Mouse (Mus musculus) G1E (cell line): ENCODE data around the gene Tmem236. TPM values are rescaled to one million over a fixed set of nuclear protein-coding genes. Genes with fewer than 3 reads are reported as not detected.

Experiments used
- ATAC-seq: 2 replicates; pipeline ENCODE4 v1.8.0; 2016; ENCODE audit warnings: mild to moderate bottlenecking; ENCODE audit not compliant: insufficient number of reproducible peaks, poor library complexity, low FRiP score, severe bottlenecking; ENCODE audit errors: extremely low read depth
- DNase-seq: peaks from one replicate; pipeline ENCODE4 v3.0.0; 2012; ENCODE audit warnings: low spot score
- H3K27me3 ChIP-seq: 2 replicates; pipeline ENCODE4 v1.6.1; 2012; ENCODE audit warnings: mild to moderate bottlenecking, low read length, inconsistent platforms; ENCODE audit not compliant: insufficient read depth
- H3K36me3 ChIP-seq: replicated peaks from 2 replicates; pipeline ENCODE3; 2012; ENCODE audit warnings: mild to moderate bottlenecking, inconsistent platforms
- H3K4me1 ChIP-seq: 2 replicates; pipeline ENCODE4 v1.6.1; 2012; ENCODE audit warnings: low read depth, low read length, inconsistent platforms, mixed read lengths; ENCODE audit not compliant: insufficient read depth
- H3K4me3 ChIP-seq: 2 replicates; pipeline ENCODE4 v1.5.1; 2012; ENCODE audit warnings: low read depth, mild to moderate bottlenecking, inconsistent platforms, low read length, moderate library complexity, mixed read lengths
- H3K9me3 ChIP-seq: replicated peaks from 2 replicates; pipeline ENCODE4 v1.6.1; 2012; ENCODE audit warnings: inconsistent platforms
- CTCF ChIP-seq: IDR thresholded peaks from 2 replicates; pipeline ENCODE4 v1.5.1; 2012; ENCODE audit warnings: low read depth, low read length, inconsistent platforms, mixed read lengths
- GATA1 ChIP-seq: IDR thresholded peaks from 2 replicates; pipeline ENCODE4 v1.6.1; 2012; ENCODE audit warnings: borderline replicate concordance, low read length, inconsistent platforms, mixed read lengths
- GATA2 ChIP-seq: IDR thresholded peaks from 2 replicates; pipeline ENCODE4 v1.6.1; 2012; ENCODE audit warnings: low read depth, low read length, inconsistent platforms, borderline replicate concordance
- POLR2AphosphoS5 ChIP-seq: IDR thresholded peaks from 2 replicates; pipeline ENCODE4 v1.6.1; 2012; ENCODE audit warnings: low read depth, low read length, inconsistent platforms; ENCODE audit not compliant: insufficient replicate concordance
- TAL1 ChIP-seq: conservative IDR thresholded peaks from 2 replicates; pipeline ENCODE4 v1.6.1; 2012; ENCODE audit warnings: low read depth, low read length, inconsistent platforms, mixed read lengths
- polyA plus RNA-seq: library from polyadenylated mRNA; stranded (reverse); fragments of >175 nt; gene quantifications from 2 replicates; pipeline ENCODE4 v1.2.3, GENCODE M21; 2012
- total RNA-seq, 2 experiments: library from RNA; stranded (forward) in 1 of 2; stranded (reverse) in 1 of 2; fragments of 200-1000 nt in 1 of 2; fragments of >200 nt in 1 of 2; fragmentation: Nextera tagmentation in 1 of 2; gene quantifications; 2 replicates each; pipeline ENCODE4 v1.2.3; 2014 to 2017

The Tmem236 gene
- total and polyA plus RNA-seq, 3 experiments, result 0.27 TPM; not detected in 2

DNA sequence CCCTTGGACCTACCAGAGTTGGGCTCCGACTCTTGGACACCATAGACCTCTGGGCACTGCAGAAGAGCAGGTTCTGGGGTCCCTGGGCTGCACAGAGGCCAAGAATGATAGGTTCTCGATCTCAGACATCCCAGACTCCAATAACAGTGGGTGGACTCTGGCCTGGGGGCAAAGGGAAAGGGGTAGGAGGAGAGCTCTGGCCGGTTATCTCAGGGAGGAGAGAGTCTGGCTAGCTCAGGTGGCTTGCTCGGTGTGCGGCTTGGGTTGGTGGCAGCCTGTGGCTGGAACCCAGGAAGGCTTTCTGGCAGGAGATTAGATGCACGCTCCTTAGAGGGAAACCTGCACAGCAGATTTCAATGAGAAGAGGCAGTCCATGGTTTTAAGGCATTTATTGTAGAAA is 34.7 kb upstream of the Tmem236 start:
- H3K9me3 ChIP-seq, result no peaks in the 10 kb centered on the region
- H3K36me3 ChIP-seq, result peaks cover 70% of the 10 kb centered on the region
- no peak for ATAC-seq

GRCm38 (mm10) chr2:14140044-14140443 is 34.3 kb upstream of the Tmem236 start:
- Histone ChIP-seq H3K9me3 (no peaks in the 10 kb centered on the region), H3K36me3 (peaks cover 74% of the 10 kb centered on the region), H3K27me3 (no peaks in the 10 kb centered on the region), H3K4me3 (no peak overlapping the region), H3K4me1 (no peaks in the 10 kb centered on the region)
- ATAC-seq, result no peak
- no peak for DNase-seq
- TF ChIP-seq GATA2, result no peak
- no peak for TF ChIP-seq TAL1
- TF ChIP-seq GATA1, result no peak
- TF ChIP-seq CTCF, result no peak
- no peak for TF ChIP-seq POLR2AphosphoS5

More for the DNA sequence above, 34.7 kb upstream of the Tmem236 start:
- no peaks in the 10 kb centered on the region for H3K27me3 ChIP-seq
- H3K4me3 ChIP-seq, result no peak overlapping the region
- H3K4me1 ChIP-seq, result no peaks in the 10 kb centered on the region
- no peak for TF ChIP-seq POLR2AphosphoS5
- TF ChIP-seq TAL1, result no peak
- no peak for TF ChIP-seq GATA1
- TF ChIP-seq GATA2, result no peak
- no peak for TF ChIP-seq CTCF
- DNase-seq, result no peak

DNA sequence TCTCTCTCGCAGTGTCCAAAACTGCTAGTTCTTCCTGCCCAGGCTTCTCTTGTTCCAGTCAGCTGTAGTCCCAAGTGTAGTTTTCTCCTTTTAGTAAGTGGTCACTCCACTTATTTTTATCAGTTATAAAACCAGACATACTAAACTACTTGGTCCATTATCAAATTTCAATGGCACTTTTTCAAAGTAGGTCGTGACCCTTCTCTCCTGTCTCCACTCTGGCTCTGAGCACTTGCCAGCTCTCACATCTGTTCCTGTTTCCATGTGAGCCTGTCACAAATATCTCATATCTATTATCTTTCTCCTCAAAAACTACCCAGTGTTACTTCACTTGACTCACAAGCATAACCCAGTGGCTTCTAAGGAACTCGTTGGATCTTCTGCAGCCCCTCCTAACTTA is 29.0 kb upstream of the Tmem236 start:
- no peak for DNase-seq
- Histone ChIP-seq H3K9me3 (no peaks in the 10 kb centered on the region), H3K36me3 (peaks cover 72% of the 10 kb centered on the region), H3K27me3 (no peaks in the 10 kb centered on the region), H3K4me3 (no peak overlapping the region), H3K4me1 (no peaks in the 10 kb centered on the region)
- TF ChIP-seq GATA1 (no peak), POLR2AphosphoS5 (no peak), TAL1 (no peak), CTCF (no peak), GATA2 (no peak)
- ATAC-seq, result no peak

- no peaks in the 10 kb centered on the region for H3K4me1 ChIP-seq
- H3K36me3 ChIP-seq, result peaks cover 67% of the 10 kb centered on the region
- DNase-seq (no peak), ATAC-seq (no peak)
- H3K9me3 ChIP-seq, result no peaks in the 10 kb centered on the region
- no peak overlapping the region for H3K4me3 ChIP-seq
- TF ChIP-seq GATA2 (no peak), GATA1 (no peak), POLR2AphosphoS5 (no peak), TAL1 (no peak), CTCF (no peak)
- H3K27me3 ChIP-seq, result no peaks in the 10 kb centered on the region
Observed at GRCm38 (mm10) chr2:14146913-14147312, 27.4 kb upstream of the Tmem236 start.

- Histone ChIP-seq H3K4me3 (no peak overlapping the region), H3K27me3 (no peaks in the 10 kb centered on the region), H3K4me1 (no peaks in the 10 kb centered on the region), H3K9me3 (no peaks in the 10 kb centered on the region), H3K36me3 (peaks cover 53% of the 10 kb centered on the region)
- DNase-seq, result no peak
- TF ChIP-seq CTCF, result no peak
- TF ChIP-seq TAL1, result no peak
- TF ChIP-seq GATA1, result no peak
- no peak for TF ChIP-seq GATA2
- no peak for TF ChIP-seq POLR2AphosphoS5
- no peak for ATAC-seq
Observed at GRCm38 (mm10) chr2:14150829-14151228, 23.5 kb upstream of the Tmem236 start.

DNA sequence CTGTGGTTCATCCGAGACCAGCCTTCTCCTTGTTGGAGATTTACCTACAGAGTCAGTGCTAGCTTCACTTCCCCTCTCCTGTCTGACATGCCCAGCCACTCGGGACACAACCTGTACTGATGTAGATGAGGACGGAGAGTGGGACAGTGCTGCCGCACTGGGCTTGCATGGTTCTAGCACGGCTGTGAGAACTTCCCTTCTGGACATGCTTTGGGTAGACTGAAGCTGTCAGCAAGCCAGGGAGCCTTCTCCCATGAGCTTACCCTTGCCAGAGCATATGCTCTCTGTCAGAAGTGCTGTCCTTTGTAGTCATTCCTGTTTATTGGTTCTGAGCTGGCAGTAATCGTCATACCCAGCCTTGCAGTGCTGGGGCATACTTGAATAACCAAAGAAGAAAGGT is 22.5 kb upstream of the Tmem236 start:
- Histone ChIP-seq H3K4me3 (no peak overlapping the region), H3K9me3 (no peaks in the 10 kb centered on the region), H3K36me3 (peaks cover 47% of the 10 kb centered on the region), H3K27me3 (no peaks in the 10 kb centered on the region), H3K4me1 (no peaks in the 10 kb centered on the region)
- DNase-seq (no peak), ATAC-seq (no peak)
- no peak for TF ChIP-seq POLR2AphosphoS5
- no peak for TF ChIP-seq GATA2
- no peak for TF ChIP-seq CTCF
- no peak for TF ChIP-seq GATA1
- TF ChIP-seq TAL1, result no peak

DNA sequence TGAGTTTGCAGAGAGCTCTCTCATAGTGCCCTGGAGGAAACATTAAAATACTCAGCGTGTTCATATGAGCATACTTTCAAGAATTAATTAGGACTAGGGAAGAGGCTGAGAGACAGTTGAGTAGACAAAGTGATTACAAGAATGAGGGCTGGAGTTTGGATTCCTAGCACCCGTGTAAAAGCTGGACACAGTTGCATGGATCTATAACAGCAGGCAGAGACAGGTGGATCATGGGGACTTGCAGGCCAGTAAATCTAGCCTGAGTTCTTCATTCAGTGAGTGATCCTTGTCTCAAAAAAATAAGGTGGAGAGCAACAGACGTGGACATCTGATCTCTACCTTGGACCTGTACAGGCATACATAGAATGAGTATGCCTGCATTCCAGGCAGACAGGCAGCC is 15.3 kb upstream of the Tmem236 start:
- Histone ChIP-seq H3K36me3 (peaks cover 35% of the 10 kb centered on the region), H3K9me3 (no peaks in the 10 kb centered on the region), H3K27me3 (no peaks in the 10 kb centered on the region), H3K4me1 (no peaks in the 10 kb centered on the region), H3K4me3 (no peak overlapping the region)
- no peak for TF ChIP-seq CTCF
- no peak for TF ChIP-seq POLR2AphosphoS5
- DNase-seq (no peak), ATAC-seq (no peak)
